In the genomic region with DNA sequence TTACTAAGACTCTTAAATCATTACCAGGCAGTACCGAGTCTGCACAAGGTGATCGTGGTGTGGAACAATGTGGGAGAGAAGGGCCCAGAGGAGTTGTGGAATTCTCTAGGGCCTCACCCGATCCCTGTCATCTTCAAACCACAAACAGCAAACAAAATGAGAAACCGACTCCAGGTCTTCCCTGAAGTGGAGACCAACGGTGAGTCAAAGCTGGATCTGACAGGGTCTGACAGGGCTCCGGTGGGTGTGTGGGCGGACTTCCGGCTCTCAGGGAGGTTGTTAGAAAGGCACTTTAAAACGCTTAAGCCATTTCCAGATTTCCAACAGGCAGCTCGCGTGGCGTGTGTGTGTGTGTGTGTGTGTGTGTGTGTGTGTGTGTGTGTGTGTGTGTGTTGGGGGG, we compare ENCODE assay signal across 21 mouse cellular contexts. TPM values are rescaled to one million over a fixed set of nuclear protein-coding genes. Genes with fewer than 3 reads are reported as not detected.
DNase-seq lines count a peak whose midpoint lies in the region; ATAC-seq and TF ChIP-seq lines count a peak whose summit lies in the region.
"Had no signal": no experiment of that assay in that cellular context is flagged by ENCODE, and none has a peak within 500 bp of the region (broad histone marks: within the 10 kb centered on the region; RNA-seq: fewer than 3 reads in every experiment).

No protein-coding gene starts in this region.

- H3K4me1 ChIP-seq in testis, adult 2 months (ENCODE audit: control insufficient read depth, insufficient read depth, low read length), result peaks cover 6% of the 10 kb centered on the region
- H3K4me1 ChIP-seq in limb, embryonic 13.5 days, result peaks cover 8% of the 10 kb centered on the region; the same call in 1 of the 2 replicates
- H3K4me1 ChIP-seq: embryonic facial prominence, embryonic 15.5 days; forebrain, embryonic 15.5 days; hindbrain, embryonic 15.5 days had no signal

- no peak for TF ChIP-seq POLR2A in testis, adult 2 months (IDR thresholded peaks at IDR 0.05; ENCODE audit: control insufficient read depth, low read depth, low read length)

- in situ Hi-C loops in Patski (cut with MboI; ENCODE audit: low pct_unique_long_range_greater_than_20kb), result no loop called here

- no peak for DNase-seq in testis, postnatal 14 days (ENCODE audit: low spot score)
- no peak for DNase-seq in Patski (ENCODE audit: low read depth, low spot score)
- DNase-seq in layer of hippocampus, adult 18-20 months (ENCODE audit: low spot score in 2 of 2), result no peak
- no peak for DNase-seq in layer of hippocampus, postnatal 36 days
- DNase-seq: adrenal gland, postnatal 25 days; B cell, adult 2 months; cerebellum, adult 18-20 months; cerebellum, postnatal 14 days; embryo, embryonic 11 days; gastrocnemius, postnatal 10 days; heart, adult 2 months; heart, postnatal 36 days had no signal

- POLR2A ChIA-PET in Patski (lab: Charles Lee), result no interaction called here

- ATAC-seq in Patski, result peak; percentile 44
- ATAC-seq in limb, embryonic 13.5 days (ENCODE audit: low FRiP score, low read depth), result no peak
- ATAC-seq: activated CD4-positive, CD25-positive, alpha-beta regulatory T cell, adult 4 months; inflammation-experienced regulatory T-cells, adult 6 months; intestine, postnatal 0 days had no signal

- no peaks in the 10 kb centered on the region for H3K27me3 ChIP-seq in testis, adult 2 months (ENCODE audit: control insufficient read depth, insufficient read depth, low read length)
- no peaks in the 10 kb centered on the region for H3K27me3 ChIP-seq in Patski
- no peaks in the 10 kb centered on the region for H3K27me3 ChIP-seq in limb, embryonic 13.5 days
- H3K27me3 ChIP-seq: embryonic facial prominence, embryonic 15.5 days; forebrain, embryonic 15.5 days; heart, embryonic 12.5 days; hindbrain, embryonic 15.5 days had no signal

- 75% methylated on average over 12 of the region's 12 CpGs for WGBS in limb, embryonic 13.5 days

- peak overlapping the region; percentile 34 for H3K4me3 ChIP-seq in testis, adult 2 months (ENCODE audit: control insufficient read depth, low read depth, low read length)
- no peak overlapping the region for H3K4me3 ChIP-seq in limb, embryonic 13.5 days
- H3K4me3 ChIP-seq: embryonic facial prominence, embryonic 15.5 days; forebrain, embryonic 15.5 days; heart, adult 2 months; heart, embryonic 12.5 days; hindbrain, embryonic 15.5 days had no signal

- H3K9ac ChIP-seq in limb, embryonic 13.5 days, result no peak overlapping the region
- H3K9ac ChIP-seq: embryonic facial prominence, embryonic 15.5 days; forebrain, embryonic 15.5 days; heart, embryonic 12.5 days; hindbrain, embryonic 15.5 days had no signal

- 0 out of 2 replicates have a peak overlapping the region, but pooled peaks have one; percentile 9 for H3K4me2 ChIP-seq in limb, embryonic 13.5 days (replicated peaks)
- H3K4me2 ChIP-seq: embryonic facial prominence, embryonic 15.5 days; forebrain, embryonic 15.5 days; heart, embryonic 12.5 days; hindbrain, embryonic 15.5 days had no signal

- H3K27ac ChIP-seq in testis, adult 2 months (ENCODE audit: control insufficient read depth, insufficient read depth, low read depth, low read length), result no peak overlapping the region
- H3K27ac ChIP-seq in limb, embryonic 13.5 days, result no peak overlapping the region
- H3K27ac ChIP-seq: embryonic facial prominence, embryonic 15.5 days; forebrain, embryonic 15.5 days; heart, adult 2 months; hindbrain, embryonic 15.5 days had no signal

- no peaks in the 10 kb centered on the region; the same call in 1 of the 2 replicates for H3K36me3 ChIP-seq in testis, adult 2 months (ENCODE audit: control insufficient read depth, insufficient read depth, low read length)
- H3K36me3 ChIP-seq in limb, embryonic 13.5 days, result peaks cover 16% of the 10 kb centered on the region

- CTCF ChIA-PET in Patski (lab: Charles Lee), result interaction anchor here (0.9 to 2.9 kb wide), 3 partner anchors 9 to 303 kb away, joined by 3 to 9 read pairs (median 3); no protein-coding TSS in a partner anchor

- TF ChIP-seq CTCF in testis, adult 2 months (IDR thresholded peaks at IDR 0.05; ENCODE audit: control insufficient read depth, insufficient read depth, insufficient replicate concordance, low read depth, low read length), result no peak
- no peak for TF ChIP-seq CTCF in Patski (IDR thresholded peaks at IDR 0.05)

- no peaks in the 10 kb centered on the region for H3K9me3 ChIP-seq in limb, embryonic 13.5 days
- H3K9me3 ChIP-seq: embryonic facial prominence, embryonic 15.5 days; forebrain, embryonic 15.5 days; heart, embryonic 12.5 days; hindbrain, embryonic 15.5 days had no signal

RNA-seq across cellular contexts. Expression of a gene that starts 17.0 kb away (rescaled TPM):
- 5.6 TPM in 2 replicates for polyA plus RNA-seq in testis, adult 2 months (2012; rRNA removed)
- 43.8 TPM for polyA plus RNA-seq in Patski (2021)
- polyA plus RNA-seq in limb, embryonic 13.5 days (2015; fragmentation: Nextera tagmentation; extraction: Ambion mirVana), result 20.1 and 21.1 TPM in 2 replicates
- total RNA-seq in layer of hippocampus, adult 18-20 months (2021), result 10 to 100 TPM; 66.3 to 67.0 TPM
- 10 to 100 TPM; 69.3 to 70.7 TPM for total RNA-seq in layer of hippocampus, postnatal 36 days (2021)

RNA-seq across cellular contexts. Expression of a gene that starts 17.0 kb away (rescaled TPM):
- polyA plus RNA-seq in testis, adult 2 months (2012; rRNA removed), result 2.7 and 4.3 TPM in 2 replicates
- polyA plus RNA-seq in Patski (2021), result 37.9 TPM
- polyA plus RNA-seq in limb, embryonic 13.5 days (2015; fragmentation: Nextera tagmentation; extraction: Ambion mirVana), result 32.1 and 32.9 TPM in 2 replicates
- 10 to 100 TPM; 23.1 to 26.8 TPM for total RNA-seq in layer of hippocampus, adult 18-20 months (2021)
- total RNA-seq in layer of hippocampus, postnatal 36 days (2021), result 10 to 100 TPM; 26.9 to 28.2 TPM
